Mouse (Mus musculus) lung, embryonic 14.5 days (tissue): ENCODE results near the gene Iah1. TPM values are rescaled to one million over a fixed set of nuclear protein-coding genes. Genes with fewer than 3 reads are reported as not detected.

Experiments
- ATAC-seq: fragments of 200-750 bp; cut with Nextera tagmentation; 2 replicates; pipeline ENCODE4 v1.8.0; 2017; ENCODE audit warnings: mild to moderate bottlenecking, moderate TSS enrichment, moderate library complexity; ENCODE audit not compliant: insufficient read depth
- DNase-seq: peaks from one replicate; pipeline ENCODE4 v3.0.0-alpha.2; 2015
- H3K27ac ChIP-seq: fragments of 300-500 bp; sonication (generic); 2 replicates; pipeline ENCODE4 v1.5.1; 2014; ENCODE audit warnings: low read depth, mild to moderate bottlenecking, moderate library complexity
- H3K27me3 ChIP-seq: fragments of 300-500 bp; sonication (generic); 2 replicates; pipeline ENCODE4 v1.6.1; 2014; ENCODE audit warnings: low read length, control low read depth; ENCODE audit not compliant: insufficient read depth
- H3K36me3 ChIP-seq: fragments of 300-500 bp; sonication (generic); 2 replicates; pipeline ENCODE4 v1.6.1; 2014; ENCODE audit warnings: control low read depth; ENCODE audit not compliant: insufficient read depth
- H3K4me1 ChIP-seq: fragments of 300-500 bp; sonication (generic); 2 replicates; pipeline ENCODE4 v1.6.1; 2014; ENCODE audit warnings: antibody characterized with exemption, control low read depth; ENCODE audit not compliant: insufficient read depth
- H3K4me2 ChIP-seq: fragments of 300-500 bp; sonication (generic); 2 replicates; pipeline ENCODE4 v1.6.1; 2014; ENCODE audit warnings: mild to moderate bottlenecking
- H3K4me3 ChIP-seq: fragments of 300-500 bp; sonication (generic); 2 replicates; pipeline ENCODE4 v1.5.1; 2014; ENCODE audit warnings: low read depth, low read length
- H3K9ac ChIP-seq: fragments of 300-500 bp; sonication (generic); 2 replicates; pipeline ENCODE4 v1.6.1; 2014
- H3K9me3 ChIP-seq: fragments of 300-500 bp; sonication (generic); 2 replicates; pipeline ENCODE4 v1.6.1; 2016; ENCODE audit warnings: low read depth, low read length, control low read depth
- CTCF ChIP-seq: IDR thresholded peaks from 2 replicates; pipeline ENCODE4 v1.5.1; 2016; ENCODE audit warnings: antibody characterized with exemption, low read depth
- whole genome bisulfite sequencing: fragments of 180-500 bp; shearing (Covaris S2); extraction: QIAGEN DNeasy Blood & Tissue Kit; methylation state at CpG from one replicate; pipeline ENCODE4 v1.1.7; 2014; 5-methylcytosine and 5-hydroxymethylcytosine counted together
- polyA plus RNA-seq: library from polyadenylated mRNA; unstranded; fragments of >200 nt; fragmentation: Nextera tagmentation; extraction: Ambion mirVana; gene quantifications from 2 replicates; pipeline ENCODE4 v1.2.1, GENCODE M21; 2014

Gene Iah1
- polyA plus RNA-seq, result 57.1 and 58.8 TPM in 2 replicates

DNA sequence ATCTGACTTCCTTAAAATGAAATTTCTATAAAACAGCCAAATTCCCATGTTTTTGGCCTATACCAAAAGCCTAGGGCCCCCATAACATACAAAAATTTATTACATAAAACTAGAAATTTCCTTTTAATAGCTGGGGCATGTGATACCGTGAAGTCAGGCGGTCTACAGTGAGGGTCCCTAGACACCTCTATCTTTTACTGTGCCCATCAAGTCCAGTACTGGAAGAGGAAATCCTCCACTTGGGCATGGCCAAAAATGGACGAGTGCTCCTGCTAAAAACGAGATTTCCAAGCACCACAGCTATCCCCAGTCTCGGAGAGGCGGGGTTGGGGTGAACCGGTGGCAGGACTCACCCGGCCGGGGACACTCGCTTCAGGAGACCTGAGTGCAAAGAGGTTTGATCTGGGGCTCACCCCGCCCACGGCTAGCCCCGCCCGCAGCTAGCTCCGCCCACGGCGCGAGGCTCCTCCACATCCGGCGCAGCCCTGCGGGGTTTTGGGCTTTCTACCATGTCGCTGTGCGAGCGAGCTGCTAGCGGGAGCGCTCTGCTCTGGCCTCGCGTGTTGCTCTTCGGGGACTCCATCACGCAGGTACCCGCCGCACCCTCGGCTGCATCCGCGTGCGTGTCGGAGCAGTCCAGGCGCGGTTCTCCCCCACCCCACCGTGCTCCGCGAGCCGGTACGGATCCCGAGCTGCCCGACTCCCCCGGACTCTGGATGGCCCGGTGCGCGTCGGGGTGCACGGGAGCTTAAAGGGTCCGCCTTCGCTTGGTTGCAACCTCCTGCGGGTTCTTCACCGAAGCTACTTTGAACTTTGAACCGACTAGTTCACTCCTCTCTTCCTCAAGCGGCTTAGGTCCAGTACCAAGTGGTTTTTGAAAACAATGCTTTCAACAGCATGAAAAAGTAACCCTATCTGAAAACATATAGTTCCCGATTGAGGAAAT, at the start of gene Iah1:
Iah1 (plus strand) TSS at position 467 of the 946 bp plus-strand sequence.
- Histone ChIP-seq H3K27me3 (no peaks in the 10 kb centered on the region), H3K9ac (peak within 1 kb of the TSS; percentile 77), H3K36me3 (peaks cover 60% of the 10 kb centered on the region), H3K4me2 (peak within 1 kb of the TSS; percentile 66), H3K27ac (0 out of 2 replicates have a peak within 1 kb of the TSS, but pooled peaks have one; percentile 42), H3K4me1 (0 out of 2 replicates have a peak, but pooled peaks cover 3% of the 10 kb centered on the region), H3K9me3 (no peaks in the 10 kb centered on the region), H3K4me3 (peak within 1 kb of the TSS; percentile 65)
- peak; percentile 91 for DNase-seq
- peak; percentile 94 for ATAC-seq
- TF ChIP-seq CTCF, result no peak
- 3% methylated on average over 59 of the region's 59 CpGs for WGBS

DNA sequence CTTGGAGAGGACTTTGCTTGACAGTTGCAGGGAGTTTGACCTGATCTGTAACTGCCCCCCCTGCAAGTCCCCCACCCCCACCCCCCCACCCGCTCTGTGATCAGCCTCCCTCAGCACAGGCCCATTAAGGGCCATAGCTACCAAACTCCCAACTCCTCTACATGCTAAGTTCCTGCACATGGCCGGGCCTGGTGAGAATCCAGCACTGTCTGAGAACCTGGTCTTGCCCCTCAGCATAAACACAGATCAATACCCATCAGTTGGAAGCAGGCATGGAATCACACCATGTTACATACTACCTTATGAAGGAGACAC, 49.4 kb upstream of the Iah1 start:
- Histone ChIP-seq H3K27me3 (no peaks in the 10 kb centered on the region), H3K4me1 (no peaks in the 10 kb centered on the region), H3K4me3 (no peak overlapping the region), H3K27ac (no peak overlapping the region), H3K36me3 (peaks cover 51% of the 10 kb centered on the region), H3K9ac (no peak overlapping the region), H3K9me3 (no peaks in the 10 kb centered on the region), H3K4me2 (no peak overlapping the region)
- 82% methylated on average over 2 of the region's 2 CpGs for WGBS
- DNase-seq (no peak), ATAC-seq (no peak; the same call in 1 of the 2 replicates)
- no peak for TF ChIP-seq CTCF

DNA sequence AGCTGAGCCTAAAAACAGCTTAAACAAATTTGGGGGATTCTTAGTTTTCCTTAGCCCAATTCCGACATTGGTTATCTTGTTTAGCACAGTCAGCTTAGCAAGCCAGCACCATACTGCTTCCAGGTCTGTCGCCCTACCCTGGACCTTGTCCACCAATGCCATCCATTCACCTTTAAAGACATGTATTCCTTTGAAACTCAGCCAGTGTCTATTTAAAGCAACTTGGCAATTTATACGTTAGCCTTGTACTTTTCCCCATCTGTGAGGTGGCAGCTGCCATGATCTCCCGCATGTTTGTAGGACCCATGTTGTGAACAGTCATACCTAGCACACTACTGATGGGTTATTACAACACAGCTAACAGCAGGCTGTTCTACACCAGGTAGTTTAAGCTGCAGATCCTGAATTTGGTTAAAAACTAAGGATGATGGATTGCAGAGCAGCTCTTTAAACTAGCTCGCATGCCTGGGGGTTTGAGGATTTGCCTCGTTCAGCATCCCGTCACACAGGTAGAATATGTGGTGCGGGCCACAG, 48.0 kb upstream of the Iah1 start:
- Histone ChIP-seq H3K27me3 (no peaks in the 10 kb centered on the region), H3K9me3 (no peaks in the 10 kb centered on the region), H3K36me3 (peaks cover 63% of the 10 kb centered on the region), H3K9ac (no peak overlapping the region), H3K4me2 (no peak overlapping the region), H3K27ac (no peak overlapping the region), H3K4me1 (no peaks in the 10 kb centered on the region), H3K4me3 (no peak overlapping the region)
- WGBS, result 90% methylated on average over 8 of the region's 8 CpGs
- ATAC-seq (no peak), DNase-seq (no peak)
- TF ChIP-seq CTCF, result no peak

DNA sequence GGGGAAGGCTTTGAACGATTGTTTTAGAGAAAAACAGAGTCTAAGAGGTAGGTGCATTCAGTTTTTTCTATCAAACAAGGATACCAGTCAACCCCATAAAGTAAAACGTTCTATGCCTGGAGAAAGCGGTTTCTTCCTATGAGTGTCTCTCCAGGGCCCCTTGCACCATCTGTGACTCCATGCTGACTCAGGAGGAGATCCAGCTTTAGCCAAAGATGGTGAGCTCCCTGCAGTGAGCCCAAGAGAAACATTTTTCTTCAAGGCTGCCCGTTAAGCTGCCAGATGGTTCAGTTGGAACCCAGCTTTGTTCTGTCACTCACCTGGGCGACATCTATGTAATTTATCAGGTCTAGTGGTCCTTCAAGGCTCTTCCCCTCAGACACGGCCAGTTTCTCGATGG, 41.7 kb upstream of the Iah1 start:
- Histone ChIP-seq H3K9me3 (no peaks in the 10 kb centered on the region), H3K36me3 (peaks cover 52% of the 10 kb centered on the region), H3K27me3 (no peaks in the 10 kb centered on the region), H3K4me3 (no peak overlapping the region), H3K4me2 (no peak overlapping the region), H3K27ac (no peak overlapping the region), H3K9ac (no peak overlapping the region), H3K4me1 (no peaks in the 10 kb centered on the region)
- no peak for ATAC-seq
- WGBS, result 65% methylated on average over 7 of the region's 7 CpGs
- DNase-seq, result no peak
- TF ChIP-seq CTCF, result no peak

DNA sequence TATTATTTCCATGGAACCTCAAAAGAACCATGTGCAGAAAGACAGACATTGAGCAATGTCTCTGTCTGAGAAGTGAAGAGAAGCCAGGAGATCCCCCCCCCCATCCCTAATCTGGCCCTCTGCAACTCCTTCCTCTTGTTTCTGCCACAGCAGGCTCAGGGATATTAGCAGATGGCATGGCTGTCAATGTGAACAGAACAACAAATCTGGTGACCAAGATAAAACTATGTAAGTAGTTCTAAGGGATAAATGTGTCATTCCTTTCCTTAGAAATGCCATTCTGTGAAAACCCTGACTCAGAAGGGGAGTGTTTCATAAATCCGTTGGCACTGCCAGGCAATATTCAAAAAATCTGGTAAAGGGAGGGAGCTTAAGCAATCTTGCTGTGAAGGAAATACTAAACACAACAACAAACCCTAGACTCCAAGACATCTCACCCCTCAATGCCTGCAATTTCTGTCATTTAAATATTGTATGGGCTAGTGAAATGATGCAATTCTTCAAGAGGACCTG, 38.8 kb upstream of the Iah1 start:
- DNase-seq (no peak), ATAC-seq (no peak)
- no peak for TF ChIP-seq CTCF
- H3K27me3 ChIP-seq, result no peaks in the 10 kb centered on the region
- 79% methylated on average over 1 of the region's 1 CpGs for WGBS
- H3K4me3 ChIP-seq, result no peak overlapping the region
- H3K9me3 ChIP-seq, result no peaks in the 10 kb centered on the region
- H3K27ac ChIP-seq, result no peak overlapping the region
- H3K9ac ChIP-seq, result no peak overlapping the region
- H3K4me2 ChIP-seq, result no peak overlapping the region
- H3K4me1 ChIP-seq, result no peaks in the 10 kb centered on the region
- peaks cover 27% of the 10 kb centered on the region for H3K36me3 ChIP-seq

GRCm38 (mm10) chr12:21284761-21285441, 31.3 kb upstream of the Iah1 start, which contains the start of gene Cpsf3:
Gene Cpsf3, plus strand, starts transcription at chr12:21285391.
- 52% methylated on average over 11 of the region's 11 CpGs for WGBS

More at GRCm38 (mm10) chr12:21284761-21285441, 31.3 kb upstream of the Iah1 start, which contains the start of gene Cpsf3:
- Histone ChIP-seq H3K9ac (peak within 1 kb of the TSS; percentile 92), H3K36me3 (peaks cover 4% of the 10 kb centered on the region; the same call in 1 of the 2 replicates), H3K4me3 (peak within 1 kb of the TSS; percentile 82), H3K4me1 (no peaks in the 10 kb centered on the region), H3K27ac (peak within 1 kb of the TSS; percentile 89), H3K4me2 (peak within 1 kb of the TSS; percentile 81), H3K27me3 (no peaks in the 10 kb centered on the region), H3K9me3 (no peaks in the 10 kb centered on the region)
- no peak for ATAC-seq
- TF ChIP-seq CTCF, result peak; percentile 19; the same call in 1 of the 2 replicates
- no peak for DNase-seq
